Mouse (Mus musculus): ENCODE results near the gene Gm20388. TPM values are rescaled to one million over a fixed set of nuclear protein-coding genes. Genes with fewer than 3 reads are reported as not detected.
"Not testable (repeated sequence)": the region's sequence is repeated elsewhere in the genome, so short reads cannot be mapped to it uniquely, and the experiment has no call there.

Gene Gm20388
- polyA plus RNA-seq, 1 experiment from 2014 or later: 5.5 TPM

DNA sequence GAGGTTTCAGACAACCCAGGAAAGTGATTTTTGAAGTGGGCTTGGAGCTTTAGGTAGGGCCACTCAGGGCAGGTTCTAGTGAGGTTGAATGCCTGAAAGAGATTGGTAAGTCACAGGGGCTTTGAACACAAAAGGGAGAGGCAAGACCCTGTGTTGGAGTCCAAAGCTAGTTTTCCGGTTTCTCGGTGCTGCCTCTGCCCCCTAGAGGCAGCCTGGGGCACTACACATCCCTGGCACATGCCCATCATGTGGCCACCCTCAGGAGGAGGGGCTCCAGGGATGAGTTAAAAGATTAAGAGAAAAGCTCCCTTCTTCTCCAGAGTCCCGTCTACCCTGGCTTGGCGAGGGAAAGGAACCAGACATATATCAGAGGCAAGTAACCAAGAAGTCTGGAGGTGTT is 3496.1 kb downstream of the Gm20388 start, which contains the start of gene Mc1r:
Gene Mc1r (plus strand): TSS at position 322 of the 400 bp plus-strand sequence.
- peak; percentile 69 for DNase-seq (ENCODE audit: extremely low spot score, low spot score)
- WGBS: 7% methylated on average over 4 of the region's 4 CpGs
- H3K9me3 ChIP-seq: no peaks in the 10 kb centered on the region
- H3K36me3 ChIP-seq (replicated peaks): peaks cover 18% of the 10 kb centered on the region
- H3K4me1 ChIP-seq: peaks cover 54% of the 10 kb centered on the region
- H3K27ac ChIP-seq: 0 out of 2 replicates have a peak within 1 kb of the TSS, but pooled peaks have one; percentile 63
- peaks cover 43% of the 10 kb centered on the region for H3K27me3 ChIP-seq (ENCODE audit: poor library complexity, severe bottlenecking)
- peak within 1 kb of the TSS; percentile 16; the same call in 1 of the 2 replicates for H3K4me3 ChIP-seq

DNA sequence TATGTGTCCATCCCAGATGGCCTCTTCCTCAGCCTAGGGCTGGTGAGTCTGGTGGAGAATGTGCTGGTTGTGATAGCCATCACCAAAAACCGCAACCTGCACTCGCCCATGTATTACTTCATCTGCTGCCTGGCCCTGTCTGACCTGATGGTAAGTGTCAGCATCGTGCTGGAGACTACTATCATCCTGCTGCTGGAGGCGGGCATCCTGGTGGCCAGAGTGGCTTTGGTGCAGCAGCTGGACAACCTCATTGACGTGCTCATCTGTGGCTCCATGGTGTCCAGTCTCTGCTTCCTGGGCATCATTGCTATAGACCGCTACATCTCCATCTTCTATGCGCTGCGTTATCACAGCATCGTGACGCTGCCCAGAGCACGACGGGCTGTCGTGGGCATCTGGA is 3497.0 kb downstream of the Gm20388 start:
- no peak overlapping the region for H3K27ac ChIP-seq
- peaks cover 10% of the 10 kb centered on the region for H3K36me3 ChIP-seq (replicated peaks)
- H3K4me1 ChIP-seq: peaks cover 63% of the 10 kb centered on the region
- no peak for DNase-seq (ENCODE audit: extremely low spot score, low spot score)
- 92% methylated on average over 13 of the region's 13 CpGs for WGBS
- H3K27me3 ChIP-seq (ENCODE audit: poor library complexity, severe bottlenecking): peaks cover 51% of the 10 kb centered on the region
- H3K9me3 ChIP-seq: no peaks in the 10 kb centered on the region
- H3K4me3 ChIP-seq: no peak overlapping the region

DNA sequence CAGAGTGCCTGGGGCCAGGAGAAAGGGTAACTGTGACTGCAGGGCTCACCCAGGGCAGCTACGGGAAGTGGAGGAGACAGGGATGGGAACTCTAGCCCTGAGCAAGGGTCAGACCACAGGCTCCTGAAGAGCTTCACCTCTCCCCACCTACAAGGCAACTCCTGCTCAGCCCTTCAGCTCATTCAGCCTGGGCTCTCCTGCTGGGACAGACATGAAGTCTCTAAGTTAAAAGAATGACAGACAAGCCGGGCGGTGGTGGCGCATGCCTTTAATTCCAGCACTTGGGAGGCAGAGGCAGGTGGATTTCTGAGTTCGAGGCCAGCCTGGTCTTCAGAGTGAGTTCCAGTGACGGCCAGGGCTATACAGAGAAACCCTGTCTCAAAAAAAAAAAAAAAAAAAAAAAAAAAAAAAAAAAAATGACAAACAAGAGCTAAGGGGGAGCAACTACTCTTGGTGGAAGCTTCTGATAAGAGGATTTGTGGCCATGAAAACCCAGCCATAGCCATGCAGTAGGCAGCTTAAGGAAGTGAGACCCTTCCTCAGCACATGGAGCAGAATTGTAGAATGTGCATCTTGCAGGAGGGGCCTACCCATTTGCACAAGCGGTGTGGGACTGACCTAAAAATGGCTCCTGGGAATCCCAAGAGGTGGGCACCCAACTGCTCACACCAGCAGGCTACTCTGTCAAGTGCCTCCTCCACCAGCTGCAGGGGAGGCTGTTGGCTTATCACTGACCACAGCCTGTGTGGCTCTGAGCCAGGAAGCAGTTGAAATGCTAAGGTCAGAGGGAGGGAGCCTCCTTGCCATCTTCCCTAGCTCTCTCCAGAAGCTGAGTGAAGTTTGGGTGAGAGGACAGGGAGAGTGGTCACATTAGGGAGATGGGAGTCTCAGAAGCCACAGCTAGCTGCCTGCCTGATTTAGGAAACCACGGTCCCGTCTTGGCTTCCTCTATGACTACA is 3498.2 kb downstream of the Gm20388 start:
- Histone ChIP-seq H3K27me3 (ENCODE audit: poor library complexity, severe bottlenecking) (peaks cover 64% of the 10 kb centered on the region), H3K4me3 (peak overlapping the region; percentile 75), H3K4me1 (peaks cover 75% of the 10 kb centered on the region), H3K36me3 (replicated peaks) (no peaks in the 10 kb centered on the region), H3K27ac (peak overlapping the region; percentile 92), H3K9me3 (no peaks in the 10 kb centered on the region)
- WGBS: 82% methylated on average over 9 of the region's 9 CpGs
- DNase-seq (ENCODE audit: extremely low spot score, low spot score): no peak

DNA sequence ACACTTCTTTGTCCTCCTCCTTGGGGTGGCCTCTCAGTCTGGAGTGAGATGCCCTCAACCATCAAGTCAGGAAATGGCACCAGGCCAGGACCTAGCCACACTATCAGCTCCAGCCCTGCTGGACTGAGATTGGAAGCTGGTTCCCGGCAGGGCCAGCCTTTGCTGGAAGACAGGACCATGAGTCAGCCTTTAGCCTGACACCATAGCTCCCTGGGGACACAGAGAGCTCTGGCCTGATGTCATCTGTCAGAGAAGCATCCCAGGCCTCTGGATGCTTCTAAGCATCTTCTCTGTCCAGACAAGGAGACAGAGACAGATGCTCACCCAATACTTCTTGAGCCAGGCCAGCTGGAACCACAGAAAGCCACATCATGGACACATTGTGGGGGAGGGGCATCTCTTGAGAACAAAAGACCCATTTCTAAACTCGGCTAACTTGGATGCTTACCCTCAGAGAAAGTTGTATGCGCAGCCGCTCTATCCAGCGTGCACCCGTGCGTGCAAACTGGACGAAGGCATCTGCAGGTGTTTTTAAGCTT is 3499.5 kb downstream of the Gm20388 start:
- no peaks in the 10 kb centered on the region for H3K36me3 ChIP-seq (replicated peaks)
- DNase-seq (ENCODE audit: extremely low spot score, low spot score): no peak
- peak overlapping the region; percentile 92 for H3K27ac ChIP-seq
- peaks cover 72% of the 10 kb centered on the region for H3K4me1 ChIP-seq
- WGBS: 50% methylated on average over 8 of the region's 8 CpGs
- H3K27me3 ChIP-seq (ENCODE audit: poor library complexity, severe bottlenecking): peaks cover 68% of the 10 kb centered on the region
- no peaks in the 10 kb centered on the region for H3K9me3 ChIP-seq
- peak overlapping the region; percentile 75 for H3K4me3 ChIP-seq

DNA sequence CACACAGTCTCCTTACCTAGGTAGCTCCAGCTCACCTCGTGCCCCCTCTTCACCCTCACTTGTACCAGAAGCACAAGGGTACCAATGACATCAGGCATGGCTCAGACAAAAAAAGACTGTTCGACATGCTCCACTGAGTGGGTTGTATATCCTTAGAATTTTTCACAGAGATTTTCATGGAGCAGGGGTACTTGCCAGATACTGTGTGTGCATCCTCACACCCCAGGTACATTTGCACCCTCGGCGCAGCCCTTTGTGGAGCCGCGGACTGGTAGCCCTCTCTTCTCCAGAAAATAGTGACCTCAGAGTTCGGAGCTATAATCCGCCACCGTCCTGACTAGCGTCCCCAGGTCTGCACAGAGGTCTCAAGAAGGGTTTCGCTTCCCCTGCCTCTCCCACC is 3500.1 kb downstream of the Gm20388 start:
- Histone ChIP-seq H3K27ac (peak overlapping the region; percentile 92), H3K27me3 (ENCODE audit: poor library complexity, severe bottlenecking) (peaks cover 68% of the 10 kb centered on the region), H3K36me3 (replicated peaks) (no peaks in the 10 kb centered on the region), H3K4me1 (peaks cover 72% of the 10 kb centered on the region), H3K4me3 (peak overlapping the region; percentile 75), H3K9me3 (no peaks in the 10 kb centered on the region)
- WGBS: 3% methylated on average over 11 of the region's 11 CpGs
- DNase-seq (ENCODE audit: extremely low spot score, low spot score): no peak

DNA sequence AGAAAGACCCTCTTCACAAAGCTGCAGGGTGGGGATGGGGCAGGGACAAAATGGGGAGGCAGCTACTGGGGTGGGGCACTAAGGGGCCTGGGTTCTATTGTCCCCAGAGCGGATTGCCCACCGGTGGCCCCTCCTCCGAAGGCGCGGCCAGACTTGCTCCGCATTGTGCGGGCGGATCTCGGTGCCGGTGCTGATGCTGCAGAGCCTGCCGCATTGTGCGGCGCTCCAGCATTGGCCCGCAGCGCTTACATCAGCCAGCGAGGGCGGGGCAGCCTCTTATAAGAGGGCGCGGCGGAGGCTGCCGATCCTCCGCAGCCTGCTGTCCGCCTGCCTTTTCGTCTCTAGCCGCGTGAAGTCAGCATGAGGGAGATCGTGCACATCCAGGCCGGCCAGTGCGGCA is 3500.6 kb downstream of the Gm20388 start, which contains the start of gene Tubb3:
Gene Tubb3 (plus strand): TSS at position 179 of the 400 bp plus-strand sequence.
- peak; percentile 85 for DNase-seq (ENCODE audit: extremely low spot score, low spot score)
- peak within 1 kb of the TSS; percentile 75 for H3K4me3 ChIP-seq
- H3K27ac ChIP-seq: peak within 1 kb of the TSS; percentile 92
- no peaks in the 10 kb centered on the region for H3K36me3 ChIP-seq (replicated peaks)
- H3K27me3 ChIP-seq (ENCODE audit: poor library complexity, severe bottlenecking): peaks cover 68% of the 10 kb centered on the region
- peaks cover 72% of the 10 kb centered on the region for H3K4me1 ChIP-seq
- WGBS: under 1% methylated on average over 29 of the region's 29 CpGs
- H3K9me3 ChIP-seq: no peaks in the 10 kb centered on the region

DNA sequence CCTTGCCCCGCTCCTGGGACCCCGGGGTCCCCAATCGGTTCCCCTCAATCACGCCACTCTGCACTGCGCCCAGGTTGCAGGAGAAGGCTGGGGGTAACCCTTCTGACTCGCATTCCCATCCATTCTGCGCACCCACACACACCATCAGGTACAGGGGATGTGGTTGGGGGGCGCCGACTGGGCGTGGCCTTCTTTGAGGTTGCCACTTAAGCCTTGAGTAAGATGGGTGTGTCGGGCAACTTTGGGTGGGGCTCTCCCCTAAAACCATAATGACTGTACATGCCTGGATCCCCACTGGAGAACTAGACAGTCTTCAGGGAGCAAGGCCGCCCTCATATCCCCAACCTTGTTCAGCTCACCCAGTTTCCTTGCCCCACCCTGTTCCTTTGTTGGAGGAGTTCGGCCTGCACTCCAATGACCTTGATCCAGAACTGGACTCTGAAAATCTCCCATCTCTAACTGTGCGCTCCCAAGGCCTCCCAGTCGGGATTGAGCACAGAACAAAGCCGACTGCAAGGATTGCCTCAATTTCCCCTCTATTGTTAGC is 3501.2 kb downstream of the Gm20388 start:
- no peaks in the 10 kb centered on the region for H3K9me3 ChIP-seq
- H3K4me1 ChIP-seq: peaks cover 72% of the 10 kb centered on the region
- peak; percentile 31 for DNase-seq (ENCODE audit: extremely low spot score, low spot score)
- H3K27ac ChIP-seq: peak overlapping the region; percentile 92
- peaks cover 68% of the 10 kb centered on the region for H3K27me3 ChIP-seq (ENCODE audit: poor library complexity, severe bottlenecking)
- WGBS: 3% methylated on average over 16 of the region's 16 CpGs
- 0 out of 2 replicates have a peak, but pooled peaks cover 1% of the 10 kb centered on the region for H3K36me3 ChIP-seq (replicated peaks)
- peak overlapping the region; percentile 75 for H3K4me3 ChIP-seq

DNA sequence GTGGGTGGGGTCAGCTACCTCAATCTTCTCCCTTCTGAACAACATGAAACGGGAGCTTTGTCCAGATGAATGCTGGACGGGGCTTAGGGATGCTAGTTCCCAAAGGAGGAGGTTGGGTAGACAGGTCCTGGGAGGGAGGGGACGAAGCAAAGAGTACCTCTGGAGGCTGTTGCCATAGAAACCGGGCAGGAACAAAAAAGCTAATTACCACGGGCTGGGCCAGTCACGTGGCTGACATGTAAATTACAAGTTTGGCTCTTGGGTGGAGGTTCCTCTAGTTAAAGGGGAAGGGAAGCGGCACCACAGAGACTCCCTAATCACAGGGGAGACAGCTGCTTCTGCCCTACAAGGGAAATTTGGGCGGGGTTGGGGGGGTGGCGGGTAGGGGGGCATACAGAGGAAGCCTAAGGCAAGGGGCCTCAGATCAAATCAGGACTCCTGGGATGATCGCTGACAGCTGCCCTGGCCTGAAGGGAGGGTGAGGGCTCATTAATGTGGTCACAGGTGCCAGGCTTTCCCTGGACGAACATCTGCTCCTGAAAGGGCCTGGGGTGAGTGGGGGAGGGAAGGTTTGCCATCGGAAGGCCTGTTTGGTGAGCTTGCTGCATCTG is 3502.0 kb downstream of the Gm20388 start:
- no peaks in the 10 kb centered on the region for H3K9me3 ChIP-seq
- peak overlapping the region; percentile 75 for H3K4me3 ChIP-seq
- H3K27ac ChIP-seq: peak overlapping the region; percentile 92
- H3K4me1 ChIP-seq: peaks cover 68% of the 10 kb centered on the region
- peaks cover 64% of the 10 kb centered on the region for H3K27me3 ChIP-seq (ENCODE audit: poor library complexity, severe bottlenecking)
- H3K36me3 ChIP-seq (replicated peaks): peaks cover 8% of the 10 kb centered on the region
- WGBS: under 1% methylated on average over 12 of the region's 12 CpGs
- peak; percentile 82 for DNase-seq (ENCODE audit: extremely low spot score, low spot score)

DNA sequence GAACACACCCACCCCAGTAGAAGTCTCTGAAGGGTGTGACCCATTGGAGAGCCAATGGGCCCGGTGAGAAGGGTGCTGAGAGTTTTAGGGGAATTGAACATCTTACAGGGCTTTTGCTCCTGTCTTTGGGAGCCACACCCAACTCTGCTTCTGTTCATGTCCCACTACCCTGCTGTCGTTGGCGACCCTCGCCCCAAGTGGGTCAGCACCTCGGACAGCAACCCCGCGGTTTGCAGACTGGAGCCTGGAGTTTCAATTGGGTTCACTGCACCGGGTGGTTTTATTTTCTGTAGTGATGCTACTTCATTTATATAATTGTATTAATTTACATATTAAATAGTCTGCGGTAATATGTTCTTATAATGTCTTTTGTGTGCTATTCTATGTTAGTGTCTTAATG is 3503.6 kb downstream of the Gm20388 start:
- no peak for DNase-seq (ENCODE audit: extremely low spot score, low spot score)
- peaks cover 51% of the 10 kb centered on the region for H3K27me3 ChIP-seq (ENCODE audit: poor library complexity, severe bottlenecking)
- 18% methylated on average over 9 of the region's 9 CpGs for WGBS
- peaks cover 24% of the 10 kb centered on the region for H3K36me3 ChIP-seq (replicated peaks)
- peak overlapping the region; percentile 92; the same call in 1 of the 2 replicates for H3K27ac ChIP-seq
- H3K4me1 ChIP-seq: peaks cover 60% of the 10 kb centered on the region
- no peaks in the 10 kb centered on the region for H3K9me3 ChIP-seq
- H3K4me3 ChIP-seq: peak overlapping the region; percentile 75

DNA sequence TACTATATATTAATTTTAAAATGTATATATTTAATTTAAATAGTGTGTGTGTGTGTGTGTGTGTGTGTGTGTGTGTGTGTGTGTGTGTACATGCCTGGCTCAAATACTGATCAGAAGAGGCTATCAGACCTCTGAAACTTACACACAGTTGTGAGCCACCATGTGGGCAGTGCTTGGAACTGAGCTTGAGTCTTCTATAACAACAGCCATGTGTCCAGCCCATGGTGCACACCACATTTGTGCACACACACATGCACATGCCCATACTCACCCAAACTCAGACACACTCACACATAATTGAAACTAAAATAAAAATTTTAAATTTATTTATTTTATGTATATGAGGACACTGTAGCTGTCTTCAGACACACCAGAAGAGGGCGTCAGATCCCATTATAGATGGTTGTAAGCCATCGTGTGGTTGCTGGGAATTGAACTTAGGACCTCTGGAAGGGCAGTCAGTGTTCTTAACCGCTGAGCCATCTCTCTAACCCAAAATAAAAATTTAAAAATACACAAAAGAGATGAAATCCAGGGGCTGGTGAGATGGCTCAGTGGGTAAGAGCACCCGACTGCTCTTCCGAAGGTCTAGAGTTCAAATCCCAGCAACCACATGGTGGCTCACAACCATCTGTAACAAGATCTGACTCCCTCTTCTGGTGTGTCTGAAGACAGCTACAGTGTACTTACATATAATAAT is 3504.5 kb downstream of the Gm20388 start:
- not testable (repeated sequence) for H3K27ac ChIP-seq; DNase-seq (ENCODE audit: extremely low spot score, low spot score); H3K9me3 ChIP-seq
- H3K4me1 ChIP-seq: peaks cover 51% of the 10 kb centered on the region
- WGBS: 86% methylated on average over 5 of the region's 5 CpGs
- H3K4me3 ChIP-seq: peak overlapping the region; percentile 75; the same call in 1 of the 2 replicates
- H3K27me3 ChIP-seq (ENCODE audit: poor library complexity, severe bottlenecking): peaks cover 42% of the 10 kb centered on the region
- H3K36me3 ChIP-seq (replicated peaks): peaks cover 33% of the 10 kb centered on the region

DNA sequence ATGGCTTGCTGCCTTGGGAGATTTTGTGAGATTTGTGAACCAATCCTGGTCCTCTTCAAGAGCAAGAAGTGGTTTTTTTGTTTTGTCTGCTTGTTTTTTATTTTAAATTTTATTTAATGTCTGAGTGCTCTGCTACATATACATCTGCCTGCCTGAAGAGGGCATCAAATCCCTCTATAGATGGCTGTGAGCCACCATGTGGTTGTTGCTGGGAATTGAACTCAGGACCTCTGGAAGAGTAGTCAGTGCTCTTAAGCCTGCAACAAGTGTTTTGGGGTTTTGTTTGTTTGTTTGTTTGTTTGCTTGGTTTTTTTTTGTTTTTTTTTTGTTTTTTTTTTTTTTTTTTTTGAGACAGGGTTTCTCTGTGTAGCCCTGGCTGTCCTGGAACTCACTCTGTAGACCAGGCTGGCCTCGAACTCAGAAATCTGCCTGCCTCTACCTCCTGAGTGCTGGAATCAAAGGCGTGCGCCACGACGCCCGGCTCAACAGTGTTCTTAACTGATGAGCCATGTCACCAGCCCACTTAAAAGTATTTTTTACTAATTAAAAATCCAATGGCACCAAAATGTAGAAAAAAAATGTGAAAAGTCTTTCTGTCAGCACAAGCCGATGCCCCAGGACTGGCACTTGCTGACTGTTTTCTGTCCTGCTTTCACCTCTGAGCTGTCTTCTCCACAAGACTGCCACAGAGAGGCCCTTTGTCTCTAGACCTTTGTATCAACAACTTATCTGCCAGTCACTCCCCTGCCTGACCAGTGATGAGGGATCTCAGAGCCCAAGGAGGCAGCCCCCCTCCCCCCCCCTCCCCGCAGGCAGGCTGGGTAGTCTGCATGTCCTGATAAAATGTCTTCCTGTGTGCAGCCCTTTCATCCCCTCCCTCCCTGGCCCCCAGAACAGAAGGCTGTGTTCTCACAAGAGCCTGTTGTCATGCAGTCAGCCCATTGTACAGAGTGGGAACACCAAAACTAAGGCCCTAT is 3505.6 kb downstream of the Gm20388 start:
- DNase-seq (ENCODE audit: extremely low spot score, low spot score): no peak
- Histone ChIP-seq H3K9me3 (no peaks in the 10 kb centered on the region), H3K4me1 (peaks cover 40% of the 10 kb centered on the region), H3K4me3 (no peak overlapping the region), H3K36me3 (replicated peaks) (peaks cover 44% of the 10 kb centered on the region), H3K27ac (no peak overlapping the region), H3K27me3 (ENCODE audit: poor library complexity, severe bottlenecking) (peaks cover 31% of the 10 kb centered on the region)
- 86% methylated on average over 8 of the region's 8 CpGs for WGBS
